Mouse (Mus musculus) adrenal gland, adult (tissue): ENCODE data around the gene Shank3.

Experiments
- DNase-seq, 2 experiments: peaks; one replicate each; pipeline ENCODE4 v3.0.0; 2022 to 2023; ENCODE audit warnings: low spot score in 1 of 2; ENCODE audit not compliant: inconsistent age in 2 of 2

Gene Shank3

GRCm38 (mm10) chr15:89524001-89524571, 24.7 kb downstream of the Shank3 start:
- no peak for DNase-seq

DNA sequence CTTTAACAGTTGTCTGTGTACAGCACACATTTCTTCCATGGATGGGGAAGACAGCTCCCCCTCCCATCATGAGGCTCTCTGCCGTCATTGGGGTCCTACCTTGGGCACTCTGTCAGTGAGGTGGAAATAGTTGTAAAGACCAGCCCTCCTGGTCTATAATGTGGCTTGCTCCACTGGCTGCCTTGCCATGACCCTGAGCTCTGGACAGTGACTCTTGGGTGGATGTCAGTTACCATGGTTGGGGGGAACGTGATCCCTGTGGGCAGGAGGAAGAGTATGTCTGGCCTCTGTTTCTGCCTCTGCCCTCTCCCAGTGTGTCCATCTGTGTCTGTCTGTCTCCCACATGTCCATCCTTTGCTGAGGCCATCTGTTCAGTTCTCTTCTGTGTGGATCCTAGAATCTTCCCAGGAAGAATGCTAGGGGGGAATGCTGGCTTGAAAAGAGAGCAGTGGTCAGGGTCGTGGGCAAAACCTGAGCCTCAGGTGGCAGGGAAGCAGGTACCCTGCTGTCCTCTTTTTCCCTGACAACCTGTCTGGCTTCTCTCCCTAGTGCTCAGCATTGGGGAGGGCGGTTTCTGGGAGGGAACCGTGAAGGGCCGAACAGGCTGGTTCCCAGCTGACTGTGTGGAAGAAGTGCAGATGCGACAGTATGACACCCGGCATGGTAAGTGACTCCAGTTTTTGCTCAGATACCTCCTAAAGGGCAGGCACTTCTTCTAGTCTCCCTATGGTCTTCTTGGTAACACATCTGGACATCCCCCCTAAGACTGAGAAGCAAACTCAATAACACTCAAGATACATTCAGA, 25.4 kb downstream of the Shank3 start:
- DNase-seq, result no peak

DNA sequence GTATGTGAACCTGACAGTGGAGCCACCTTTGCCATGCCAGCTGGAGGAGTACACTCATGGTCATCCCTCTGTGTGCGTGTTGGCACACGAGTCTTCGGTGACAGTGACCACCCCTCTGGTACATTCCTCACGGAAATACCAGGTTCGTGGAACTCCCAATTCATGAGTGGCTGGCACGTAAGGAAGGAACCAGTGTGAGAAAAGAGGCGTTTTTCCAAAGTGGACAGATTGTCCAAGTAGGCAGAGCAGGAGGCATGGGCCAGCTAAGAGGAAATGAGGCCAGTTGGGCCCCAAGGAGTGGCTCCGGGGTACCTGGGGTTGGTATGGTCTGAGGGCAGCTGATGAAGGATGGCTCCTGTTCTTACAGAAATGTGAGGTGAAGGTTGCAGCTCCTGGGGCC, 26.0 kb downstream of the Shank3 start:
- DNase-seq, result no peak

- DNase-seq, result no peak
These were observed 26.5 kb downstream of the Shank3 start for GRCm38 (mm10) chr15:89525896-89526295.

GRCm38 (mm10) chr15:89526776-89527325, 27.4 kb downstream of the Shank3 start:
- no peak for DNase-seq

DNA sequence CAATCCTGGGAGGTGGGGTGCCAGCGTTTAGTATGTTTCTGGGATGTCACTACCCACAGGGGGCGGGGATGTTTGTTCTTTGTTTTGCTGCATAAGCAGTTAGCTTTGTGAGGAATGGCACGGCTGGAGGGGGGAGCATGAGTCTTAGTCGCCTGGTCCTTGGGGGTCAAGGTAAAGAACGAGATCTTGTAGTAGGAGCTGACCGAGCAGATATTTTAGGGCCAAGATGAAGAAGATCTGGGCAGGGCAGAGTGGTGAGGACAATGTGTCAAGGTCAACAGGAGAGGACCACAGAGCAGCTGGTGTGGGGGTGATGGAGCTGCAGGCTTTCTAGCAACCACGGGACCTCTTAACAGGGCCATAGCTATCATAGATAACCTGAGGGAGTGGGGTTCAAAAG, 28.0 kb downstream of the Shank3 start:
- no peak for DNase-seq

- peak in 1 of 2 experiments; percentile 41 for DNase-seq
These were observed 28.9 kb downstream of the Shank3 start for GRCm38 (mm10) chr15:89528201-89528850.

DNA sequence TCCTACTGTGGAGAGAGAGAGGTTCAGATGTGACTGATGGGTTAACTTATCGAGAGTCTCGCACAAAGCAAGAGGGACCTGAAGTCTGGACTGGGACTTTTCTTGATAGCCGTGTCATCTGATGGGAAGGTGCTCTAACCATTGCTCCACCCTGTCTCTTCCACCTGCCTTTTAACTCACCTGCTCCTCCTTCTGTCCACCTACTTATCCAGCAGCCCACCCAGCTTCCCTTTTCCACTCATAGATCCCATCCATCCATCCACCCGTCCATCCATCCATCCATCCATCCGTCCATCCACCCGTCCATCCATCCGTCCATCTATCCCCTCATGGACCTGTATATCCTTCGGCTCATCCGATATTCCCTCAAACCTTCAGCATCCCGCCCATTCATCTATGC, 29.5 kb downstream of the Shank3 start:
- no peak for DNase-seq

GRCm38 (mm10) chr15:89530336-89530735, 30.9 kb downstream of the Shank3 start:
- DNase-seq, result peak; percentile 47 to 83

- DNase-seq, result no peak
These were observed 32.0 kb downstream of the Shank3 start for GRCm38 (mm10) chr15:89531399-89531798.

- DNase-seq, result peak in 1 of 2 experiments; percentile 49
These were observed 32.9 kb downstream of the Shank3 start for GRCm38 (mm10) chr15:89532026-89532923.

- DNase-seq, result no peak
These were observed 33.8 kb downstream of the Shank3 start for GRCm38 (mm10) chr15:89532924-89533842.

GRCm38 (mm10) chr15:89533843-89534207, 34.4 kb downstream of the Shank3 start:
- no peak for DNase-seq

GRCm38 (mm10) chr15:89544171-89544570, 44.7 kb downstream of the Shank3 start:
- DNase-seq, result no peak

- no peak for DNase-seq
These were observed 47.9 kb downstream of the Shank3 start for GRCm38 (mm10) chr15:89547321-89547720.

GRCm38 (mm10) chr15:89547824-89548601, 48.6 kb downstream of the Shank3 start:
- DNase-seq, result no peak

GRCm38 (mm10) chr15:89548837-89549236, 49.4 kb downstream of the Shank3 start:
- DNase-seq, result no peak

GRCm38 (mm10) chr15:89550506-89550905, 51.1 kb downstream of the Shank3 start:
- no peak for DNase-seq

DNA sequence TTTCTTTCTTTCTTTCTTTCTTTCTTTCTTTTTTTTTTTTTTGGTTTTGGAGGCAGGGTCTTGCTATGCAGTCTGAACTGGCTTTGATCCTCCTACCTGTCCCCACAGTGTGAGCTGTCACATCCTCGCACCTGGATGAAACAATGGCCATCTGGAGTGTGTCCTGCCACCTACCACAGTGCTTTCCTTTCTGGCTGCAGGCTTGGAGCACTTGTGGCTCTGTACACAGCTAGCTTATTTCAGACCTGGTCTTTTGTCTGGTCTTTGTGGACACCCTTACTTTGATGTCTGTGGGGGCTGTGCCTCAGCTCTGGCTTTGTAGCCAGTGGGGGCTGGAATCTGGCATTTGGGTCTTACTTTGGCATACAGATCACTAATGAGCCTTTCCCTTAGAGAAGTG, 52.3 kb downstream of the Shank3 start:
- no peak for DNase-seq
